Mouse (Mus musculus): ENCODE data around the gene Samd14. TPM values are rescaled to one million over a fixed set of nuclear protein-coding genes. Genes with fewer than 3 reads are reported as not detected.

Gene Samd14
- total RNA-seq, 2 experiments from 2014 or later: 43.3 to 46.5 TPM

GRCm38 (mm10) chr11:95074694-95075093 lies 65.0 kb downstream of the Samd14 start:
- DNase-seq: no peak

DNA sequence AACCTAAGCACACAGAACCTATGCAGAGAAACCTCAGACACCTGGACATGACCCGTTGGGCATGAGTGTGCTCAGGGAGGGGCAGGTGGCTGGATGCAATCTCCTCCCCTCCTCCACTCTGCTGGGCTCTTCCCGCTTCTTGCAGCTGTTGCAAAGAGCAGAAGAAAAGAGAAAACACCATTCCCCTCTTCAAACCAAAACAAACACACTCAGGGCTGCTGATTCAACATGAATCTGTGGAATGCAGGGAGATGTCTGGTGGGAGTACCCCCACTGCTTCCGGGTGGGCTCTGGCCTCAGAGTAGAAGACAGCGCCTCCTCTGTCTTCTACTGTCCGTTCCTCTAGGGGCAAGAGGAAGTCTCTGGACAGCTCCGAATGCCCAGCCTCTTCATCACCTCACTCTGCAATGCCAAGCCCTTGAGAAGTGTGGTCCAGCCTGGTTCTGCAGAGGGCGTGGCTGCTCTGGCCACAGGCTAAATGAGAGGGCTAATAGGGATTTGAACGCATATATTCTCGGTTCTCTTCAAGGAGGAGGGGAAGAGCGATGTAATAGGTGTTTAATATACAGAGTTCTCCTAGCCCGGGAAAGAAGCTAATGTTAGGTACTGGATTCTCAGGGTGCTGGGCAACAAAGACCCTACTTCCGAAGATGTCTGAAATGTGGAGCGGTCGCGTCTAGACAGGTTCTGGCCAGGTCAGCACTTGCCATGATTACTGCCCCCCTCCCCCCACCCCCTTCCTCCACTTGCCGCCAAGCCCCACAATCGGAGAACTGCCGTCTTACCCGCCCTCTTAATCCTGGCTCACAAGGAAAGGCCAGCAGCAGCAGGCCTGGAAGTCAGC lies 65.7 kb downstream of the Samd14 start:
- no peak for DNase-seq

Other genes with a start within 250 kb of the Samd14 start
- gene Tmem92, start 227.2 kb upstream of the Samd14 start, total RNA-seq (2021): not detected
- 10 to 100 TPM; 12.0 to 18.6 TPM for gene Col1a1, start 73.7 kb upstream of the Samd14 start, total RNA-seq (2021)
- not detected for gene Hils1, start 42.3 kb upstream of the Samd14 start, total RNA-seq (2021)
- under 1 TPM in 1 of 2 experiments, not detected in 1; 0.48 TPM for gene Sgca, start 33.6 kb upstream of the Samd14 start, total RNA-seq (2021)
- gene Ppp1r9b, start 18.8 kb upstream of the Samd14 start, total RNA-seq (2021): 100 to 1,000 TPM; 931 to 932 TPM
- 100 to 1,000 TPM; 118 to 121 TPM for gene Pdk2, start 31.5 kb downstream of the Samd14 start, total RNA-seq (2021)
- 10 to 100 TPM; 12.1 to 14.0 TPM for gene Itga3, start 66.9 kb downstream of the Samd14 start, total RNA-seq (2021)
- not detected for gene Dlx3, start 110.2 kb downstream of the Samd14 start, total RNA-seq (2021)
- not detected for gene Dlx4, start 136.4 kb downstream of the Samd14 start, total RNA-seq (2021)